Mouse (Mus musculus) midbrain, postnatal 0 days (tissue): ENCODE results near the gene Ankrd33. TPM values are rescaled to one million over a fixed set of nuclear protein-coding genes. Genes with fewer than 3 reads are reported as not detected.
A peak's percentile ranks its signal among the peaks of the same experiment; 100 is the strongest.

Experiments
- ATAC-seq: fragments of 200-750 bp; cut with Nextera tagmentation; 2 replicates; pipeline ENCODE4 v1.8.0; 2017; ENCODE audit warnings: moderate number of reproducible peaks, mild to moderate bottlenecking, moderate TSS enrichment, moderate library complexity; ENCODE audit not compliant: low FRiP score
- DNase-seq: peaks from one replicate; pipeline ENCODE4 v3.0.0-alpha.2; 2015; ENCODE audit warnings: low spot score
- H3K27ac ChIP-seq: fragments of 300-500 bp; sonication (generic); 2 replicates; pipeline ENCODE4 v1.5.1; 2014; ENCODE audit warnings: low read depth, mild to moderate bottlenecking, low read length, mixed read lengths
- H3K27me3 ChIP-seq: fragments of 300-500 bp; sonication (generic); 2 replicates; pipeline ENCODE4 v1.6.1; 2014; ENCODE audit warnings: low read length, control low read depth, mixed read lengths; ENCODE audit not compliant: insufficient read depth
- H3K36me3 ChIP-seq: fragments of 300-500 bp; sonication (generic); 2 replicates; pipeline ENCODE4 v1.6.1; 2014; ENCODE audit warnings: low read length, control low read depth, mixed read lengths; ENCODE audit not compliant: insufficient read depth
- H3K4me1 ChIP-seq: fragments of 300-500 bp; sonication (generic); 2 replicates; pipeline ENCODE4 v1.6.1; 2014; ENCODE audit warnings: mild to moderate bottlenecking, control low read depth, antibody characterized with exemption, low read length, mixed read lengths; ENCODE audit not compliant: insufficient read depth
- H3K4me2 ChIP-seq: fragments of 300-500 bp; sonication (generic); 2 replicates; pipeline ENCODE4 v1.6.1; 2014; ENCODE audit warnings: low read depth, mild to moderate bottlenecking, low read length, mixed read lengths; ENCODE audit not compliant: poor library complexity, severe bottlenecking
- H3K4me3 ChIP-seq: fragments of 300-500 bp; sonication (generic); 2 replicates; pipeline ENCODE4 v1.5.1; 2014; ENCODE audit warnings: low read depth, mild to moderate bottlenecking, low read length, moderate library complexity
- H3K9ac ChIP-seq: fragments of 300-500 bp; sonication (generic); replicated peaks from 2 replicates; pipeline ENCODE4 v1.6.1; 2014; ENCODE audit warnings: mild to moderate bottlenecking, low read length, moderate library complexity, mixed read lengths; ENCODE audit not compliant: poor library complexity, severe bottlenecking
- H3K9me3 ChIP-seq: fragments of 300-500 bp; sonication (generic); 2 replicates; pipeline ENCODE4 v1.6.1; 2016; ENCODE audit warnings: low read length, control low read depth
- CTCF ChIP-seq: IDR thresholded peaks from 2 replicates; pipeline ENCODE4 v1.5.1; 2016; ENCODE audit warnings: antibody characterized with exemption, mild to moderate bottlenecking
- WGBS: fragments of 180-500 bp; shearing (Covaris S2); extraction: QIAGEN DNeasy Blood & Tissue Kit; methylation state at CpG from one replicate; pipeline ENCODE4 v1.1.7; 2014; 5-methylcytosine and 5-hydroxymethylcytosine counted together
- polyA plus RNA-seq: library from polyadenylated mRNA; unstranded; fragments of >200 nt; fragmentation: Nextera tagmentation; extraction: Ambion mirVana; gene quantifications from 2 replicates; pipeline ENCODE4 v1.2.1, GENCODE M21; 2015
- total RNA-seq: library from RNA; depleted of rRNA; stranded (reverse); fragments of >200 nt; gene quantifications from 2 replicates; pipeline ENCODE4 v1.2.3, GENCODE M21; 2014

The Ankrd33 gene
- total and polyA plus RNA-seq, 2 experiments from 2014 or later: not detected

- DNase-seq: no peak
- Histone ChIP-seq H3K36me3 (no peaks in the 10 kb centered on the region), H3K27ac (no peak overlapping the region), H3K9me3 (no peaks in the 10 kb centered on the region), H3K4me1 (no peaks in the 10 kb centered on the region), H3K4me3 (no peak overlapping the region), H3K9ac (no peak overlapping the region), H3K4me2 (no peak overlapping the region), H3K27me3 (0 out of 2 replicates have a peak, but pooled peaks cover 5% of the 10 kb centered on the region)
- no peak for ATAC-seq
- 86% methylated on average over 3 of the region's 3 CpGs for WGBS
- TF ChIP-seq CTCF: no peak
Observed at GRCm38 (mm10) chr15:101138675-101139074, 23.1 kb downstream of the Ankrd33 start.

GRCm38 (mm10) chr15:101139885-101140284 lies 24.3 kb downstream of the Ankrd33 start:
- Histone ChIP-seq H3K9me3 (no peaks in the 10 kb centered on the region), H3K36me3 (no peaks in the 10 kb centered on the region), H3K4me1 (no peaks in the 10 kb centered on the region), H3K4me3 (no peak overlapping the region), H3K9ac (no peak overlapping the region), H3K4me2 (no peak overlapping the region), H3K27ac (no peak overlapping the region), H3K27me3 (0 out of 2 replicates have a peak, but pooled peaks cover 5% of the 10 kb centered on the region)
- WGBS: 16% methylated on average over 12 of the region's 12 CpGs
- DNase-seq: peak; percentile 42
- no peak for TF ChIP-seq CTCF
- no peak for ATAC-seq

- Histone ChIP-seq H3K4me2 (no peak overlapping the region), H3K9ac (no peak overlapping the region), H3K4me3 (no peak overlapping the region), H3K36me3 (no peaks in the 10 kb centered on the region), H3K4me1 (no peaks in the 10 kb centered on the region; the same call in 1 of the 2 replicates), H3K27ac (no peak overlapping the region), H3K9me3 (no peaks in the 10 kb centered on the region), H3K27me3 (0 out of 2 replicates have a peak, but pooled peaks cover 5% of the 10 kb centered on the region)
- DNase-seq: no peak
- 55% methylated on average over 6 of the region's 6 CpGs for WGBS
- TF ChIP-seq CTCF: no peak
- no peak for ATAC-seq
Observed at GRCm38 (mm10) chr15:101140587-101140986, 25.0 kb downstream of the Ankrd33 start.

GRCm38 (mm10) chr15:101141061-101141541 lies 25.5 kb downstream of the Ankrd33 start:
- H3K36me3 ChIP-seq: no peaks in the 10 kb centered on the region
- WGBS: 10% methylated on average over 13 of the region's 14 CpGs
- ATAC-seq (no peak), DNase-seq (no peak)
- H3K9ac ChIP-seq: no peak overlapping the region
- 0 out of 2 replicates have a peak, but pooled peaks cover 5% of the 10 kb centered on the region for H3K27me3 ChIP-seq
- no peaks in the 10 kb centered on the region; the same call in 1 of the 2 replicates for H3K4me1 ChIP-seq
- H3K9me3 ChIP-seq: no peaks in the 10 kb centered on the region
- no peak for TF ChIP-seq CTCF
- no peak overlapping the region for H3K4me3 ChIP-seq
- no peak overlapping the region for H3K27ac ChIP-seq
- no peak overlapping the region for H3K4me2 ChIP-seq

- H3K9me3 ChIP-seq: no peaks in the 10 kb centered on the region
- DNase-seq (no peak), ATAC-seq (no peak)
- WGBS: 64% methylated on average over 8 of the region's 8 CpGs
- H3K36me3 ChIP-seq: no peaks in the 10 kb centered on the region
- H3K27me3 ChIP-seq: 0 out of 2 replicates have a peak, but pooled peaks cover 5% of the 10 kb centered on the region
- no peak overlapping the region for H3K27ac ChIP-seq
- H3K9ac ChIP-seq: no peak overlapping the region
- no peak overlapping the region for H3K4me2 ChIP-seq
- TF ChIP-seq CTCF: no peak
- peaks cover 3% of the 10 kb centered on the region for H3K4me1 ChIP-seq
- H3K4me3 ChIP-seq: no peak overlapping the region
Observed at GRCm38 (mm10) chr15:101142672-101143071, 27.1 kb downstream of the Ankrd33 start.

GRCm38 (mm10) chr15:101143494-101143893 lies 27.9 kb downstream of the Ankrd33 start:
- ATAC-seq: no peak
- no peak for TF ChIP-seq CTCF
- Histone ChIP-seq H3K9ac (no peak overlapping the region), H3K27ac (no peak overlapping the region), H3K36me3 (no peaks in the 10 kb centered on the region), H3K4me1 (peaks cover 3% of the 10 kb centered on the region), H3K9me3 (no peaks in the 10 kb centered on the region), H3K27me3 (0 out of 2 replicates have a peak, but pooled peaks cover 5% of the 10 kb centered on the region), H3K4me2 (no peak overlapping the region), H3K4me3 (no peak overlapping the region)
- no peak for DNase-seq
- WGBS: 21% methylated on average over 8 of the region's 8 CpGs
